Mouse (Mus musculus): ENCODE data around the gene Cd300a.

DNA sequence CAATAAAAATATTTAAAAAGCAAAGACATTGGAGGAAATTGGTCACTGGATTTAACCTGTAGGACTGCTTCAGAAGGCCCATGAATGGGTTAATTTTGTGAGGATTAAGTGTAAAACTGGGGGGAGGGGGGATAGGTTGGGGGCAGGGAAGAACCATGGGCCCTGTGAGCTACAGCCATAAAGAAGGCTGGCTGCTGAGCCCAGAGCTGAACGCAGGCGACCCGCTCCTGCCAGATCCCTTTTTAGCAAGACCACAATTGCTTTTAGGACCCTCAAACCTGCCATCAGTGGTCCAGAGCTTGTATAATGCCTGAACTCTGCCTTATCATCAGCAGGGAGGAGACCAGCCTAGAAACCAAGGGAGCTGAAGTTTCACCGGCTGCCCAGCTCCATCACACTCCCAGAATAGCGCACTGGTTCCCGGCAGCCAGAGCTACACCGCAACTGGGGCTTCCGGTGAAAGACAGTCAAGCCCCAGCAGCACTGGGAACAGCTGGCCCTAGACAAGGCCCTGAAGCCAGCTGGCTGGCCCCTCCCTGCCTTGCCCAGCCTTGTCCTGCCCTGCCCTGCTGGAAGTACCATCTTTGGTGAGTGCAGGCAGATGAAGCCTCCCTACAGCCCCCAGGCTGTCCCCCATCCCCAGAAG is 45.9 kb upstream of the Cd300a start:
- no peak for TF ChIP-seq CTCF (IDR thresholded peaks at IDR 0.05; ENCODE audit: low read depth, low read length)
- TF ChIP-seq EP300 (IDR thresholded peaks at IDR 0.05; ENCODE audit: insufficient read depth, low read depth, low read length) = no peak
- no peak for TF ChIP-seq POLR2A (IDR thresholded peaks at IDR 0.05; ENCODE audit: insufficient read depth, low read length)
